ENCODE assay signal across 28 mouse cellular contexts in genomic region chr8:77836902-77837489, GRCm38 (mm10).
DNase-seq lines count a peak whose midpoint lies in the region; ATAC-seq and TF ChIP-seq lines count a peak whose summit lies in the region.
"Had no signal": no experiment of that assay in that cellular context is flagged by ENCODE, and none has a peak within 500 bp of the region (broad histone marks: within the 10 kb centered on the region; RNA-seq: fewer than 3 reads in every experiment).

No protein-coding gene starts in this region.

- H3K27ac ChIP-seq in lung, embryonic 14.5 days (ENCODE audit: low read depth), result peak overlapping the region; percentile 73
- H3K27ac ChIP-seq in lung, embryonic 16.5 days (ENCODE audit: low read length), result peak overlapping the region; percentile 75
- H3K27ac ChIP-seq in lung, postnatal 0 days (ENCODE audit: low read length), result no peak overlapping the region
- H3K27ac ChIP-seq in kidney, adult 2 months (ENCODE audit: insufficient read depth, low read depth, low read length), result no peak overlapping the region
- H3K27ac ChIP-seq: embryonic facial prominence, embryonic 13.5 days; embryonic facial prominence, embryonic 15.5 days; forebrain, embryonic 10.5 days; forebrain, embryonic 12.5 days had no signal

- no peaks in the 10 kb centered on the region for H3K27me3 ChIP-seq in lung, embryonic 14.5 days (ENCODE audit: insufficient read depth, low read length)
- no peaks in the 10 kb centered on the region for H3K27me3 ChIP-seq in lung, embryonic 16.5 days (ENCODE audit: control insufficient read depth, insufficient read depth, low read depth, low read length)
- no peaks in the 10 kb centered on the region for H3K27me3 ChIP-seq in lung, postnatal 0 days (replicated peaks; ENCODE audit: insufficient read depth, low read length)
- no peaks in the 10 kb centered on the region for H3K27me3 ChIP-seq in kidney, adult 2 months (replicated peaks; ENCODE audit: control insufficient read depth, insufficient read depth, low read length)
- H3K27me3 ChIP-seq: CH12.LX; embryonic facial prominence, embryonic 13.5 days; embryonic facial prominence, embryonic 15.5 days; forebrain, embryonic 12.5 days had no signal

- peak; percentile 28 for DNase-seq in heart, adult 11 months
- no peak for DNase-seq in heart, adult 8-10 months (ENCODE audit: low spot score)
- DNase-seq in lung, embryonic 14.5 days, result peak; percentile 92
- DNase-seq in lung, postnatal 4 days, result no peak
- no peak for DNase-seq in lung, postnatal 0 days (ENCODE audit: low spot score)
- DNase-seq in kidney, adult 2 months, result no peak
- DNase-seq: adrenal gland, postnatal 10 days; adrenal gland, postnatal 25 days; B cell, adult 2 months; cerebellum, adult 11 months; cerebellum, adult 18-20 months; cerebellum, adult 8-10 months; cerebellum, adult 9-11 months; cerebellum, postnatal 14 days; cerebellum, postnatal 36 days; embryo, embryonic 11 days had no signal

- no peak for TF ChIP-seq POLR2A in kidney, adult 2 months (IDR thresholded peaks at IDR 0.05; ENCODE audit: low read depth, low read length)

- H3K9me3 ChIP-seq in lung, embryonic 14.5 days (ENCODE audit: low read depth, low read length), result no peaks in the 10 kb centered on the region
- H3K9me3 ChIP-seq in lung, embryonic 16.5 days (ENCODE audit: control insufficient read depth, low read length), result 0 out of 2 replicates have a peak, but pooled peaks cover 2% of the 10 kb centered on the region
- H3K9me3 ChIP-seq in lung, postnatal 0 days (ENCODE audit: low read length), result no peaks in the 10 kb centered on the region
- H3K9me3 ChIP-seq: embryonic facial prominence, embryonic 13.5 days; embryonic facial prominence, embryonic 15.5 days; forebrain, embryonic 10.5 days; forebrain, embryonic 12.5 days had no signal

- TF ChIP-seq CTCF in lung, embryonic 14.5 days (IDR thresholded peaks at IDR 0.05; ENCODE audit: low read depth), result no peak
- no peak for TF ChIP-seq CTCF in lung, postnatal 0 days (IDR thresholded peaks at IDR 0.05)
- TF ChIP-seq CTCF in kidney, adult 2 months (conservative IDR thresholded peaks at IDR 0.05; ENCODE audit: insufficient read depth, insufficient read length, low read depth, low read length), result no peak

- H3K4me3 ChIP-seq in lung, embryonic 14.5 days (ENCODE audit: low read depth, low read length), result no peak overlapping the region
- H3K4me3 ChIP-seq in lung, embryonic 16.5 days (ENCODE audit: low read length), result no peak overlapping the region
- H3K4me3 ChIP-seq in lung, postnatal 0 days (ENCODE audit: low read depth, low read length), result no peak overlapping the region
- H3K4me3 ChIP-seq in kidney, adult 2 months (ENCODE audit: insufficient read depth, low read depth, low read length), result no peak overlapping the region
- H3K4me3 ChIP-seq: embryonic facial prominence, embryonic 13.5 days; embryonic facial prominence, embryonic 15.5 days; erythroblast, embryonic 14.5 days; forebrain, embryonic 10.5 days; forebrain, embryonic 12.5 days had no signal

- H3K9ac ChIP-seq in lung, embryonic 14.5 days, result no peak overlapping the region
- H3K9ac ChIP-seq in lung, embryonic 16.5 days (ENCODE audit: low read length), result no peak overlapping the region
- no peak overlapping the region for H3K9ac ChIP-seq in lung, postnatal 0 days (replicated peaks; ENCODE audit: low read depth)
- H3K9ac ChIP-seq: embryonic facial prominence, embryonic 13.5 days; embryonic facial prominence, embryonic 15.5 days; forebrain, embryonic 12.5 days had no signal

- H3K36me3 ChIP-seq in lung, embryonic 14.5 days (ENCODE audit: insufficient read depth), result no peaks in the 10 kb centered on the region
- H3K36me3 ChIP-seq in lung, embryonic 16.5 days (ENCODE audit: control insufficient read depth, insufficient read depth, low read length), result no peaks in the 10 kb centered on the region
- H3K36me3 ChIP-seq in lung, postnatal 0 days (ENCODE audit: insufficient read depth, low read length), result no peaks in the 10 kb centered on the region
- no peaks in the 10 kb centered on the region for H3K36me3 ChIP-seq in kidney, adult 2 months (ENCODE audit: control insufficient read depth, insufficient read depth, low read length)
- H3K36me3 ChIP-seq: embryonic facial prominence, embryonic 13.5 days; embryonic facial prominence, embryonic 15.5 days; forebrain, embryonic 10.5 days; forebrain, embryonic 12.5 days; G1E had no signal

- H3K4me1 ChIP-seq in lung, embryonic 14.5 days (ENCODE audit: insufficient read depth), result peaks cover 21% of the 10 kb centered on the region
- H3K4me1 ChIP-seq in lung, embryonic 16.5 days (replicated peaks; ENCODE audit: control insufficient read depth, insufficient read depth, low read length), result peaks cover 7% of the 10 kb centered on the region; the same call in 1 of the 2 replicates
- no peaks in the 10 kb centered on the region; the same call in 1 of the 2 replicates for H3K4me1 ChIP-seq in lung, postnatal 0 days (ENCODE audit: insufficient read depth, low read depth, low read length)
- H3K4me1 ChIP-seq in kidney, adult 2 months (ENCODE audit: control insufficient read depth, insufficient read depth, low read length), result no peaks in the 10 kb centered on the region
- H3K4me1 ChIP-seq: forebrain, embryonic 10.5 days; forebrain, embryonic 12.5 days had no signal

- TF ChIP-seq EP300 in lung, postnatal 0 days (IDR thresholded peaks at IDR 0.05), result no peak

- no peak overlapping the region for H3K4me2 ChIP-seq in lung, embryonic 14.5 days
- no peak overlapping the region for H3K4me2 ChIP-seq in lung, embryonic 16.5 days (ENCODE audit: low read depth, low read length)
- H3K4me2 ChIP-seq in lung, postnatal 0 days (replicated peaks; ENCODE audit: low read depth, low read length), result no peak overlapping the region
- H3K4me2 ChIP-seq: embryonic facial prominence, embryonic 13.5 days; embryonic facial prominence, embryonic 15.5 days; forebrain, embryonic 12.5 days had no signal

- ATAC-seq in lung, embryonic 14.5 days (ENCODE audit: insufficient read depth), result peak; percentile 82
- ATAC-seq in lung, embryonic 16.5 days (ENCODE audit: low read depth), result peak; percentile 75
- no peak for ATAC-seq in lung, postnatal 0 days
- ATAC-seq: activated CD4-positive, CD25-positive, alpha-beta regulatory T cell, adult 4 months; CD4-positive, CD25-positive, alpha-beta regulatory T cell, adult 4 months; forebrain, embryonic 14.5 days; Patski had no signal

- 32% methylated on average over 5 of the region's 5 CpGs for WGBS in lung, embryonic 14.5 days
- 31% methylated on average over 5 of the region's 5 CpGs for WGBS in lung, embryonic 16.5 days
- WGBS in lung, postnatal 0 days, result 35% methylated on average over 5 of the region's 5 CpGs
- 78% methylated on average over 5 of the region's 5 CpGs for WGBS in kidney, adult 2 months

Comparison
In these comparisons a context has a peak if more than half of its experiments do, and no peak if none do; other contexts are left out.
1. DNase-seq: peak in heart, adult 11 months (single experiment) and lung, embryonic 14.5 days (single experiment); none in heart, adult 8-10 months (single experiment), lung, postnatal 4 days (0 of 2), lung, postnatal 0 days (single experiment) and kidney, adult 2 months (single experiment).
2. H3K27ac ChIP-seq: peak in lung, embryonic 14.5 days (single experiment) and lung, embryonic 16.5 days (single experiment); none in lung, postnatal 0 days (single experiment) and kidney, adult 2 months (single experiment).